Mouse (Mus musculus) ZHBTc4 (cell line): ENCODE measurements around the gene AU040320.
A peak's percentile ranks its signal among the peaks of the same experiment; 100 is the strongest.

ENCODE experiments used
- DNase-seq: peaks from one replicate; pipeline ENCODE4 v3.0.0-alpha.2; 2011; ENCODE audit warnings: low read depth, low spot score

Gene AU040320

DNA sequence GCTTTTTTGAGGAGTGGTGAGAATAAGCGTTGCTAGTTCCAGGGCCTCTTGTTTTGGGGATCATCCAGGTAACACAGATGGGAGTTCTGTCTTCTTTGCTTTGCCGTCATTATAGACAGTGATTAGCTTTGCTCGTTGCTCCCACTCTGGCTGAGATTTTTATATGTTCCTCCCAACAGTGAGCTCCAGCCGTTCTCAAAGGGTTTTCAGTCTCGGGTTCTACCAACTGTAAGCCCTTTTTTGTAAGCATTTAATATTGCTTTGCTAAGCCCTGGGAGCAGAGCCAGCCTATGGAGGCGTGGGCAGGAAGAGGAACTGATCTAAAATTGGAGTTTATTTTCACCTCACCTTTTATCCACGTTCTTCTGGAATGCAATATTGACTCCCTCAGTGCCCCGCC lies 29.7 kb downstream of the AU040320 start:
- no peak for DNase-seq

DNA sequence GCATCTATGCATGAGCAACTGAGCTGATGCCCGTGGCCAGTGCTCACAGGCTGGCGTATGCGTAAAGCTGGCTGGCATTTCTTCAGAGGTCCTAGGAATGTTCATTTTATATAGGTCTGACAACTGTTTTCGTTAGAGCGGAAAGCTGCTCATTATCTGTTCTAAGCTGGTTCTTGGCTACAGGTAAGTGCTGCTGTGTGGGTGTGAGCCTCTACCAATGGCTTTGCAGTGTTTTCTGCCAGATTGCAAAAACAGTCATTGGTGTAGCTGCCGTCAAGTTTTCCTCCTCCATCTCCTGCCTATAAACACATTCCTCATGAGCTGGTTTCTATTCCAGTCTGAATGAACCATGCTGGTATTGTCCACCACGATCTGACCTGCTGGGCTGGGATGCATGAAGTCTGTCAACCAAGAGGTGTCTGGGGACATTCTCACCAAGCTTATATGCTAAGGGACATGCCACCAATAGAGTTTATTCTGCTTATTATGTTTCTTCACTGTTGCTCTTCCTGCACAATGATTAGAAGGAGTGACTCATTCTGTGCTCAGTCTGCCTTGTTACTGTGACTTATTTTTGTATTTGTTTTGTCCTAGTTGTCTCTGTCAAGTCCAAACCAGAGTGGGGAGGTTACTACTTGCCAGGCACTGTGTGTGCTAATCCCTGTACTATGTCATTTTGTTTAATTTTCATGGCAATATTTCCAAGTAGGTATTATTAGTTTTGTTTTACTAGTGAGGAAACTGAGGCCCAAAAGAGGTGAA lies 39.2 kb downstream of the AU040320 start:
- DNase-seq = no peak

- DNase-seq = no peak
Measured at GRCm38 (mm10) chr4:126802174-126802573, 48.8 kb downstream of the AU040320 start.

DNA sequence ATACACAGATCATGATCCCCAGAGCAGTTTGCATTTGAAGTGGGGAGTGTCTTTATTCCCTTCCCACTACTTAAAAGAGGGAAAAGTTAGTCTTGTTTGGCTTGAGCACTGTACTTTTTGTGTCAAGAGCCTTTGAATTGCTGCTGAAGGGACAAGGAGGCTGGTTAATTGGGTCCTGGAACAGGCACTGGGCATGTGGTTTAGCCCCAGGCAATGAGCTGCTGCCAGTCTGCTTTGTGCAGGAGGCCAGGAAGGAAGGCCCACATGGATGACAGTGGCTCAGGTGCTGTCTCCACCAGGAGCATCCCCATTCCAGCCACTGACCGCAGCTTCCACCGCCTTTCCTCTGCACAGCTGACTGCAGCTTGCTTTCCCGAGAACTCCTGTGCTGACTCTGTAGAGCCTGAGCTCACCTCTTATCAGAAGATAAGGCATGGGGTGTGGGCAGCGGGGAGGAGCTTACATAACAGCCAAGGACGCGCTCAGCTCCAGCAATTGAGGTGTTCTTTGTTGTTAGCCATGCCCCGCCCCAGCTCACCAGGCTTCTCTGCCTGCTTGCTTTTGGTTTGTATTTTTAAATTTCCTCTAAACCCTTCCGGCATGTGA lies 50.0 kb downstream of the AU040320 start:
- DNase-seq = peak; percentile 69

DNA sequence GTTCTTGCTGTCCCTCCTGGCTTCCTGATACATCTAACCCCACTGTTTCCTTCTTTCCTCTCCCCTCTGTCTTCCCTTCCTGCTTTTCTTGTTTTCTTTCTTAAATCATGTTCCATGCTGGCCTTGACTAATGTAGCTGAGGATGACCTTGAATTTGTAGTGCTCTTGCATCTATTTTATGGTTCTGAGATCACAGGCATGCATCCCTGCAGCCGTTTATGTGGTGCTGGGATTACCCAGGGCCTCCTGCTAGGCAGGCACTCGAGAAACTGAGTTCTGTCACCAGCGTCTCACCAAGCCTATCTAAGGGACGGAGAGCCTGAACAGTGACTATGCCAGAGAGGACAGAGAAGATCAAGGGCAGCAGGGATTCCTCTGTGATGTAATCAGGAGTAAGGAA lies 52.4 kb downstream of the AU040320 start:
- DNase-seq = no peak

GRCm38 (mm10) chr4:126806692-126807427 lies 53.5 kb downstream of the AU040320 start:
- no peak for DNase-seq

DNA sequence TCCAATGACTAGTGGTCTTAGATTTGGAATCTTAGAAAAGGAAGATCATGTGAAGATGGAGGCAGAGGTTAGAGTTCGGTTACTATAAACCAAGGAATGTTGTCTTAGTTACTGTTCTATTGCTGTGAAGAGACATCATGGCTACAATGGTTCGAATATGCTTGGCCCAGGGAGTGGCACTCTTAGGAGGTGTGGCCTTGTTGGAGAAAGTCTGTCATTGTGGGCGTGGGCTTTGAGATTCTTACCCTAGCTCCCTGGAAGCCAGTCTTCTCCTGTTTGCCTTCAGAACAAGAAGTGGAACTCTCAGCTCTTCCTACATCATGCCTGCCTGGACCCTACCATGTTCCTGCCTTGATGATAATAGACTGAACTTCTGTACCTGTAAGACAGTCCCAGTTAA lies 57.2 kb downstream of the AU040320 start:
- DNase-seq = peak; percentile 58

DNA sequence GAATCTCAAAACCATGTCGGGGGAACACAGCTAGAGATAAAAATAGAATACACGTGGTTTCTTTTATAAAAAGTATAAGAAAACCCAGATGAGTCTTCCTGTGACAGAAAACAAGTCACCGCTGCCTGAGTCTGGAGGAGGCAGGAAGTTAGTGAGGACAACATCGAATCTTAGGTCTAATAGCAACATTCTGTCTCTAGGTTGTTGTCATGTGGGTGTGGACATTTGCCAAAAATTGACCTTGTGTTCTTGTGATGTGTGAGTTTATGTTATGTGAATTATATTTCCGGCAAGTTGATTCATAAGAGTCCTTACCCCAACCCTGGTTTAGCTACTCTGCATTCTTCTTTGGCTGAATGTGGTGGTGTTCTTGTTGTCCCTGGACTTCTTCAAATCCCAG lies 59.9 kb downstream of the AU040320 start:
- no peak for DNase-seq

GRCm38 (mm10) chr4:126814854-126815253 lies 61.5 kb downstream of the AU040320 start:
- no peak for DNase-seq

DNA sequence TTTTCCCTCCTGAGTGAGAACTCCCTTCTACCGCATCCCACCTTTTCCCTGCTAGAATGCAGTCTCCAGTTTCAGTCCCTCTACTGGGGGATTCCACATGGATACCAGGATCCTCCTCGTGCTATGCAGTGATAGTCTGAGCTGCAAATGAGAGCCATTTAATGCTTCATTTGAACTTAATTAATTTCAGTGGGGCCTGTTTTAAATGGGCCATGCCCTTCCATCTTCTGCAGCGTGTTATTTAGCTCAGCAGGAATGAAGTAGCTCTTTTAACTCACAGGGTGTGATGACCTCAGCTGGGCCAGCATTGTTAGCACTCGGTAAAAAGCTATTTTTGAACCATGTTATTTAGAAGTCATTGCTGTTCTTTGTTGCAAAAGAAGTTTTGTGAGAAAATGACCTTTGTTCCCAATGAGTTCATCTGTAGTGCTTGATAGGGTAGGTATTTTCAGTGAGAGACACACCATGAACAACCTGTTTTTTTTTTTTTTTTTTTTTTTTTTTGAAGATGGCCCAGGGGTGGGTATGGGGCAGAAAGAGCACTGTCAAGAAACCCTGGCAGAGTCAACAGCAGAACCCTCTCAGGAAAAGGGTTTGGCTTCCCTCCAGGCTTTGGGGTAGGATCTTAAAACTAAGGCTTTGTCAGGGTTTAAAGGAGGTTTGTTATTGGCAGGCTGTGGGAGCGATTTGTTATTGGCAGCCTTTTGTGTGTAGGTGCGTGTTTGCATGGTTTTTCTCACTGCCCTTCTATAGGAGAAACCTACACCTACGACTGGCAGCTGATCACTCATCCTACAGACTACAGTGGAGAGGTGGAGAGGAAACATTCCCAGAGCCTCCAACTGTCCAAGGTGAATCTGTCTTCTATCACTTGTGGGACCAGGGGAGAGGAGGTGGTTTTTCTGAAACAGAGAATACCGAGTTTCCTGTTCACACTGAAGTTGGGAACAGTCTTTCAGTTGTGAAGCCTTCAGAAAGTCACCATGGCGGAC lies 69.8 kb downstream of the AU040320 start:
- no peak for DNase-seq

- no peak for DNase-seq
Measured at GRCm38 (mm10) chr4:126823917-126824316, 70.6 kb downstream of the AU040320 start.

- DNase-seq = no peak
Measured at GRCm38 (mm10) chr4:126831122-126831521, 77.8 kb downstream of the AU040320 start.

DNA sequence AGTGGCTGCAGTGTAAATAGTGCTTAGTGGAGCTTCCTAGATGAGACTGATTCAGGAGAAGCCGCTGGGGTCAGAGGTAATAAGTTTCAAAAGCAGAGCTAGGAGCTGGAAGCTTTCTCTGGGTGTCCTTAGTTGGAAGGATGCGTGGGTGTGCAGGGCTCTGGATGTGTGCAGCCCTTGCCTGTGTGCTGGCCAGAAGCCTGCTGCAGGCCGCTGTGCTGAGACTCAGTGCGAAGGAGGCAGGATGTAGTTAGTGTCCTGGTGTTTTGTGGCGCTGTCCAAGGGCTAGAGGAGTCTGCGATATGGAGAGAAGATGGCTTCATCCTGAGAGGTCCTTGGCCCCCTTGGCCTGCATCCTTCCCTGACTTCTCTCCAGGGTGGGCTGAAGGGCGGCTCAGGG lies 85.5 kb downstream of the AU040320 start:
- DNase-seq = no peak

DNA sequence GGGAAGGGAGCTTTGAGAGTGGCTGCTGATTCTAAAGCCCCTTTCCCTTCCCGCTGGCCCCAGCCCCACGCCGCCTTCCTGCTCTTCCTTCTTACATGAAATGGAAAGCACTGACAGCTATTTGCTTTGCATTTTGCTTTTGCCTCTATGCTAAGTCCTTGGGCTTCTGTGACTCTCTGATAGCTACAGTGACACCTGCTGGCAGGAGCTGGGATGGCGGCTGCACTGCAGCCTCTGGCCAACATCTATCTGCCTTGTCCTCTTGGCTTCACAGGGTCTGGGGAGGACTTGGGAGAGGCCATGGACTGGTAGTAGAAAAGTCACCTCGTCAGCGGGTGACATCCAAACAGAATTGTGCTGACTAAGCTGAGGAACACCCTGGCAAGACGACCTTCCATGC lies 86.5 kb downstream of the AU040320 start:
- DNase-seq = peak; percentile 89

GRCm38 (mm10) chr4:126840996-126841560 lies 87.7 kb downstream of the AU040320 start:
- peak; percentile 65 for DNase-seq

GRCm38 (mm10) chr4:126842911-126843310 lies 89.6 kb downstream of the AU040320 start:
- no peak for DNase-seq

GRCm38 (mm10) chr4:126845664-126846063 lies 92.3 kb downstream of the AU040320 start:
- no peak for DNase-seq

- no peak for DNase-seq
Measured at GRCm38 (mm10) chr4:126846971-126847370, 93.6 kb downstream of the AU040320 start.

DNA sequence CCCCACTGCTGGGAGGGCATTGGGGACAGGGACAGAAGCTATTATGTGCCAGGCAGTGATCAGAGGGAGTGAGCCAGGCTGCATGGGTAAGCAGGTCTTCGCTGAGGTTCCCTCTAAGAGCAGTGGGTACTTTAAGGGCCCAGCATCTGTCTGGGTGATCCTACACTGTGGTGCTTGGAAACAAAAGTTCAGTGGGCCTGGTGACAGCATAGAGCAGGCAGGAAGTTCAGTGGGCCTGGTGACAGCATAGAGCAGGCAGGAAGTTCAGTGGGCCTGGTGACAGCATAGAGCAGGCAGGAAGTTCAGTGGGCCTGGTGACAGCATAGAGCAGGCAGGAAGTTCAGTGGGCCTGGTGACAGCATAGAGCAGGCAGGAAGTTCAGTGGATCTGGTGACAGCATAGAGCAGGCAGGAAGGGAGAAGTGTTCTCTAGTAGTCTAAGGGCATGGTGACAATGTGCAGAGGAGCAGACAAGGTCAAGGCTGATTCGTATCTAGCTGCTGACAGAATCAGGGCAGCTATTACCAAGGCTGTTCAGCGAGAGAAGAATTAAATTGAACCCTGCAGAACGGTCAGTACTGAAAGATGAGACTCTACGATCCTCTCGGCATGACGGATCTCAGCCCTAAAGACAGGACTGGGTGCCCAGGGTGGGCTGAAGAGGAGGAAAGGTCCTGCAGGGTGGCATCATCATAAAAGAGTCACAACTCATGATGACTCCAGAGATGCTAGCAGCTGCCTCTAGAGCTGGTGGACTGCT lies 96.9 kb downstream of the AU040320 start:
- no peak for DNase-seq

DNA sequence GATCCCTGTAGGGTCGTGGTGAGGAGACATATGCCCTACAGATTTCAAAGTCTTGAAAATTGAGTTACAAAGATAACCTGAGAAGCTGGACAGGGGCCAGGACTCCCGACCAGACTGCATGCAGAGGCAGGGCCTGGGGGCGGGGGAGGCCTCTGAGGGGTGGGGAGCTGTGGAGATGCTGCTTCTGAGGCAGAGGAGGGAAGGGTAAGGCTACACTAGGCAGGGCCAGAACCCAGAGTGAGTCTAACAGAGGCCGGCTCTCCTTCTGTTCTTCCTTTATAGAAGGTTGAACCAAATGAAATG lies 97.4 kb downstream of the AU040320 start:
- no peak for DNase-seq

GRCm38 (mm10) chr4:126852971-126853370 lies 99.6 kb downstream of the AU040320 start:
- no peak for DNase-seq
